Mouse (Mus musculus) forebrain, embryonic 14.5 days (tissue): ENCODE data around the gene Cited2. TPM values are rescaled to one million over a fixed set of nuclear protein-coding genes. Genes with fewer than 3 reads are reported as not detected.

Experiments
- ATAC-seq: fragments of 200-750 bp; cut with Nextera tagmentation; 2 replicates; pipeline ENCODE4 v1.8.0; 2017; ENCODE audit warnings: mild to moderate bottlenecking, moderate library complexity
- DNase-seq: peaks from one replicate; pipeline ENCODE4 v3.0.0-alpha.2; 2015; ENCODE audit warnings: low spot score
- H3K27ac ChIP-seq: fragments of 300-500 bp; sonication (generic); 2 replicates; pipeline ENCODE4 v1.5.1; 2014; ENCODE audit warnings: low read depth, mild to moderate bottlenecking, control low read depth, low read length, moderate library complexity
- H3K27me3 ChIP-seq: fragments of 300-500 bp; sonication (generic); replicated peaks from 2 replicates; pipeline ENCODE4 v1.6.1; 2014; ENCODE audit warnings: low read length, control low read depth, mixed read lengths; ENCODE audit not compliant: control insufficient read depth, insufficient read depth
- H3K36me3 ChIP-seq: fragments of 300-500 bp; sonication (generic); 2 replicates; pipeline ENCODE4 v1.6.1; 2014; ENCODE audit warnings: low read length, control low read depth; ENCODE audit not compliant: control insufficient read depth, insufficient read depth
- H3K4me1 ChIP-seq: fragments of 300-500 bp; sonication (generic); 2 replicates; pipeline ENCODE4 v1.6.1; 2014; ENCODE audit warnings: antibody characterized with exemption, low read length, control low read depth; ENCODE audit not compliant: control insufficient read depth, insufficient read depth
- H3K4me2 ChIP-seq: fragments of 300-500 bp; sonication (generic); 2 replicates; pipeline ENCODE4 v1.6.1; 2014; ENCODE audit warnings: mild to moderate bottlenecking, control low read depth, low read length
- H3K4me3 ChIP-seq: fragments of 300-500 bp; sonication (generic); 2 replicates; pipeline ENCODE4 v1.5.1; 2014; ENCODE audit warnings: low read depth, low read length, control low read depth
- H3K9ac ChIP-seq: fragments of 300-500 bp; sonication (generic); 2 replicates; pipeline ENCODE4 v1.6.1; 2014; ENCODE audit warnings: mild to moderate bottlenecking, low read length, control low read depth, moderate library complexity
- H3K9me3 ChIP-seq: fragments of 300-500 bp; sonication (generic); replicated peaks from 2 replicates; pipeline ENCODE4 v1.6.1; 2016; ENCODE audit warnings: low read length, control low read depth, mixed read lengths; ENCODE audit not compliant: control insufficient read depth
- WGBS: fragments of 180-500 bp; shearing (Covaris S2); extraction: QIAGEN DNeasy Blood & Tissue Kit; methylation state at CpG from one replicate; pipeline ENCODE4 v1.1.7; 2014; 5-methylcytosine and 5-hydroxymethylcytosine counted together
- polyA plus RNA-seq: library from polyadenylated mRNA; unstranded; fragments of >200 nt; fragmentation: Nextera tagmentation; extraction: Ambion mirVana; gene quantifications from 2 replicates; pipeline ENCODE4 v1.2.1, GENCODE M21; 2014

Gene Cited2
- polyA plus RNA-seq = 50.8 and 62.7 TPM in 2 replicates

DNA sequence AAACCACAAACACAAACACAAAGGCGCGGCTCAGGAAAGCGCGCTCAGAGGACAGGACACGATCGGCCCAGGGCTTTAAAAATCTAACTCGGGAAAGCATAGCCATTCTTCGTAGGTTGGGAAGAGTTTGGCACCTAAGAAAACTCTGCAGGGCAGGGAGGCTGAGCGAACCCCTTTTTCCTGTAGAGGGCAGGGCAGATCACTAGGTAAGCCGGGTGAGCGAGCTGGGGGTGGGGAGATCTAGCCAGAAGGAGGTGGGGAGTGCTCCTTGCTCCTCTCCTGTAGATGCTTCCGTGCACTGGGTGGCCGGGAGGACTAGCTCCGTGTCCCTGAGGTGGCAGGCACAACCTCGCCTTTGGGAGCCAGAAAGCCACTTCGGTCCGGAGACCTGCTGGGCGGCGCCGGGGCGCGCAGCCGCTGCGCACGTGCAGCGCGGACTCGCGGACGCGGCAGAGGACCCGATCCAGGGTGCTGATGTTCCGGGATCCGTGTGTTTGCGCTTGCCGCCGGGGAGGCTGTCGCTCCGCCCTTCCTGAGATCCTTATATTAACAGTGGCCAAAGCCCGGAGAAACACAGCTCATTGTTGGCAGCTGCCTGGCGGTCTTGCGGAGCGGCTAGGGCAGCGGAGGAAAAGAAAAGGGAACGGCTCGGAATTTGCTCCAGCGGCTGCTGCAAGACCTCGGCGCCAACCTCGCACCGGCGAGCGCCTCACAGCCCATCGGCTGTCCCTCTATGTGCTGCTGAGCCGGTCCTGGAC is at the start of gene Cited2:
Cited2 (plus strand) TSS at position 566 of the 758 bp plus-strand sequence.
- Histone ChIP-seq H3K27ac (peak within 1 kb of the TSS; percentile 99), H3K36me3 (no peaks in the 10 kb centered on the region), H3K4me3 (peak within 1 kb of the TSS; percentile 92), H3K4me1 (peaks cover 21% of the 10 kb centered on the region), H3K9ac (peak within 1 kb of the TSS; percentile 97), H3K27me3 (no peaks in the 10 kb centered on the region), H3K4me2 (peak within 1 kb of the TSS; percentile 69), H3K9me3 (no peaks in the 10 kb centered on the region)
- ATAC-seq (peak; percentile 83), DNase-seq (peak; percentile 96)
- WGBS = under 1% methylated on average over 55 of the region's 55 CpGs

DNA sequence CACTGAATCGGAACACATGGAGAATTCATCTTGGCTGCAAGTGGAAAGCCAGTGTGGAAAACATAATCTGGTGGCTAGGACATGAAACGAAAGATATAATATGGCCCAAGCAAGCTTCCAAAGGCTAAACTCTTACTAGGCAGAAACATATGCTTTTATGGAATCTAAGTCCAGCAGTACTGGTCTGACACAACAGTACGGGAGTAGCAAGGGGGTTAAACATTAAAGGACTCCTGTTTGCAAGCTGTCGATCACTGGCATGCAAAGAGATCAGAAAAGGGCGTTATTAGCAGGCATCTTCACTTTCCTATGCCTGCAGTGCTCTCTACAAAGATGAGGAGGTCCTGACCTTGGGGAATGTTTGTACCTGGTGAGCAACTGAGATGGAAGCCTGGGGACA is 48.6 kb upstream of the Cited2 start:
- ATAC-seq (no peak), DNase-seq (no peak)
- Histone ChIP-seq H3K9ac (no peak overlapping the region), H3K4me1 (no peaks in the 10 kb centered on the region), H3K36me3 (no peaks in the 10 kb centered on the region), H3K9me3 (no peaks in the 10 kb centered on the region), H3K27ac (no peak overlapping the region), H3K4me3 (no peak overlapping the region), H3K4me2 (no peak overlapping the region), H3K27me3 (no peaks in the 10 kb centered on the region)
- WGBS = 90% methylated on average over 5 of the region's 5 CpGs

DNA sequence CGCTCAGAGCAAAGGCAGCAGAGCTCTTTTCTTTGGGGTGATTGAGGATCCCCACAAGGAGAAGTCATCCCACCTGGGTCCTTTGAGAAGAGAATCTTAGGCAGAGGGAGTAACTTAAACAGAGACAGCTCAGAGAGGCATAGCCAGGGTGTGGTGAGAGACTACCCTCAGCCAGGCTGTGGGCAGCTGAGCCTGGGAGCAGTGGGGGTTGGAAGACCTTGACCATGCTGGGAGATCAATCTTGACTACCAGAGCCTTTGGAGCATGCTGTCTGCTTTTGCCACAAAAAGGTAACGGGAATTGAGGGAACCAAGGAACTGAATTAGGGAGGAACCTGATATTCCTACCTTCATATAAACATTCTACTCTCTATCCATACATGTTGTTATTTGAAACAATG is 48.1 kb upstream of the Cited2 start:
- Histone ChIP-seq H3K4me3 (no peak overlapping the region), H3K27me3 (no peaks in the 10 kb centered on the region), H3K9me3 (no peaks in the 10 kb centered on the region), H3K4me2 (no peak overlapping the region), H3K9ac (no peak overlapping the region), H3K27ac (no peak overlapping the region), H3K36me3 (no peaks in the 10 kb centered on the region), H3K4me1 (no peaks in the 10 kb centered on the region)
- DNase-seq (no peak), ATAC-seq (no peak)
- WGBS = 91% methylated on average over 2 of the region's 2 CpGs

DNA sequence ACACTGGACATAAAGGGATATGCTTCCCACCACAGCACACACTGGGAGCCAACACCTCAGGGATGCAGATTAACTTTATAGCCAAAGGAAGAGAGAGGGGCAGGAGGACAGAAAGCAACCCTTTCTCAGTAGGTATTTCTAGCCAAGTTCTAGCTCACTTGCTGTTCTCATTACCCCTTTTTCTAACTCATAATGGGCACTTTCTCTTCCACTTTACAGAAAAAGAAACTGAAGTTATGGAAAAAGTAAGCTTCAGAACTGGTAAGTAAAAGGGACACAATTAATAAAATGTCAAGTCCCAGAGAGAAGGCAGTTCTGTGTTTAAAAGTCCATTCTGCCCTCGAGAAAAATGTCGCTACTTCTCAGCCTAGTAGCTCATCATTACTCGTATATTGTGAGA is 46.6 kb upstream of the Cited2 start:
- Histone ChIP-seq H3K27me3 (no peaks in the 10 kb centered on the region), H3K36me3 (no peaks in the 10 kb centered on the region), H3K9ac (no peak overlapping the region), H3K4me2 (no peak overlapping the region), H3K27ac (no peak overlapping the region), H3K9me3 (no peaks in the 10 kb centered on the region), H3K4me3 (no peak overlapping the region), H3K4me1 (no peaks in the 10 kb centered on the region)
- WGBS = 82% methylated on average over 3 of the region's 3 CpGs
- DNase-seq (no peak), ATAC-seq (no peak)

DNA sequence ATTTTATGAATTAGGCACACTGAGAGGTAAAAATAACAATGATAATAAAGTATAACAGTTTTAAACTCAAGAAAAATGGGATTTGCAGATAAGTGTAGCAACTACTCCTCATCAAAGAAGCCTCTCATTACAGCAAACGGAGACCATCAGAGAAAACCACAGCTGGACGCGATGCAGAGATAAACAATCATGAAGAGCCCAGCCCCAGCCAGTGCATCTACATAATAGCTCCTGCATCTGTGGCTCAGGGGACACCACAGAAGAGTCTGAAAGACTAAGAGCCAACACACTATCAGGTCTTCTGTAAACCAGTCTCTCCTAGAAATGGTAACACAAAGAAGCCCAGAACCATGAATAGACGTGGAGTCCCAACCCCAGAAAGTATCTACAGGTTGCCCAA is 45.7 kb upstream of the Cited2 start:
- ATAC-seq (no peak), DNase-seq (no peak)
- H3K4me1 ChIP-seq = no peaks in the 10 kb centered on the region
- H3K36me3 ChIP-seq = no peaks in the 10 kb centered on the region
- no peak overlapping the region for H3K4me3 ChIP-seq
- WGBS = 87% methylated on average over 4 of the region's 4 CpGs
- H3K27ac ChIP-seq = no peak overlapping the region
- H3K4me2 ChIP-seq = no peak overlapping the region
- no peaks in the 10 kb centered on the region for H3K9me3 ChIP-seq
- no peak overlapping the region for H3K9ac ChIP-seq
- no peaks in the 10 kb centered on the region for H3K27me3 ChIP-seq

DNA sequence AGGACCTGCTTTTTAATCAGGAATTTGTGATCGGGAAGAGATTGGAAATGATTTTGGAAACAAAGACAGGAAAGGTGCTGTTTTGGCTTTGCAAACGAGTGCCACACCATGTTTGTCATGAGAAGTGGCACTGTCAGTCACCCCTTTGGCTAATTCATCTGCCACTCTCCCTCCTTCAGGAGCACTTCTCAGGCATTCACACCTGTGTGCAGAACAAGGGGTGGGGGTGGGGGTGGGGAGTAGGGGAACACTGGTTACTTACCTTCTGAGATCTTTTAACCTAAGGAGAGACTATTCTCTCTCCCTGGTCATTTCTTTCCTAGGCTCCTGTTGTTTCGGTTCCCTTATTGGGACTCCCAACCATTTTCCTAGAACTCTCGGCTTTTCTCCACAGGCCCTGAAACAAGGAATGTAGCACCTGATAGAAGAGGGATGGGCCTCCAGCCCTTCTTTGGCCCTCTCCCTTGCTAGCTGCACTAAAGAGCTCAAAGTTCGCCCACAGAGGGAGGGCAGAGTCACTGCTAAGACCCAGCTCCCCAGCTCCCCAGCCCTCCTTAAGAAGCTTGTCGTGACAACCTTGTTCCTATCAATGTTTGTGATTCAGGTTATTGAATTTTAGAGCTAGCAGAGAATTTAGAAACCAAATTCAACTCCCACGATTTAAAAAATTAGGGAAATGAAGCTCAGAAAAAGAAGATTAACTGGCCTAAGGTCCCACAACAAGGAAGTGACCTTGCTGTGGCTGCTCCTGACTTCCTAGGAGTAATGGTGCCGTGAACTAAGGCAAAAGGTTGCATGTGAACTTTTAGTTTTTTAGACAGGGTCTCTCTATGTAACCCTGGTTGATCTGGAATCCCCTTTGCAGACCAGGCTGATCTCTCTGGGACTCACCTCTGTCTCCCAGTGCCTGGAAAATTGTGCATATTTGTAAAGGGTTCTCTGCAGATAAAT is 42.3 kb upstream of the Cited2 start:
- Histone ChIP-seq H3K4me3 (no peak overlapping the region), H3K27me3 (no peaks in the 10 kb centered on the region), H3K4me2 (no peak overlapping the region), H3K4me1 (no peaks in the 10 kb centered on the region), H3K9ac (no peak overlapping the region), H3K36me3 (no peaks in the 10 kb centered on the region), H3K9me3 (no peaks in the 10 kb centered on the region), H3K27ac (no peak overlapping the region)
- DNase-seq = no peak
- WGBS = 78% methylated on average over 8 of the region's 8 CpGs
- ATAC-seq = no peak

DNA sequence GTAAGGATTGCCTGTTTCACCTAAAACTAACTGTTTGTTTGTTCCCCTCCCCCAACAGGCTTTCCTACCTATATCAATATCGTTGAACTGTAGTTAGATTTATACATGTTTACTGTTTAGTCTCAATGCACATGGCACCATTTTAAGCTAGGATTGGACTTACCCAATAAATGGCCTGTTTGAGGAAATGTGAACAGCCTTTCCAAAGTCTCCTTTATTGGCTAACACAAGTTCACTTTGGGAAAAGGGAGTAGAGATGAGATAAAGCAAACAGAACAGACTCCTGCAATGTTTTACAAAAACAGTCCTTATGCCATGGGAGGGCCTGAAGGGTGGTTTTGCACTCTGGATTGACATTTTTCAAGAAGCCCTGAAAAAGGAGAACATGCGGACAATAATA is 41.6 kb upstream of the Cited2 start:
- Histone ChIP-seq H3K27ac (no peak overlapping the region), H3K4me1 (no peaks in the 10 kb centered on the region), H3K9ac (no peak overlapping the region), H3K4me3 (no peak overlapping the region), H3K27me3 (no peaks in the 10 kb centered on the region), H3K9me3 (no peaks in the 10 kb centered on the region), H3K36me3 (no peaks in the 10 kb centered on the region), H3K4me2 (no peak overlapping the region)
- WGBS = 85% methylated on average over 2 of the region's 2 CpGs
- DNase-seq (no peak), ATAC-seq (no peak)

DNA sequence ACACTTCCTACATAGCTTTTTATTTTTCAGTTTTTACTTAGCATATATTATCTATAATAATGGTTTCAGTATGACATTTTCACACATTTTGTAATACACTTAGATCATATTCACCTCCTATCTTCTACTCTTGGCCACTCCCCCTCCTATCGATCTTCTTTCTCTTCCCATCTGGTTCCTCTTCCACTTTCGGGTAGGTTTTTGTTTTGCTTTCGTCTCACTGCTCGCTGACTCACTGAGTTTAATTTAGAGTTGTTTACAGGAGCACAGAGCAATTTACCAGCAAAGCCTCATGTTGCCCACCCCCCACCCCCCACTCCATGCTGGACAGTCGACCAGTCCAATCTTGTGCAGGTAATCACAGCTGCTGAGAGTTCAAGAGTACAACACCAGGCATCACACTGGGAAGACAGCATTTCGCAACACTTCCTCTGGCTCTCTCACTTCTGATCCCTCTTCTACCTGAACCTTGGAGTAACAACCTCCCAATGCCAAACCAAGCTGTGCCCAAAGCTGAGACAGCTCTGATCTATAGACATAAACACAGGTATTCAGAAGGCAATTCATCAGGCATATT is 39.1 kb upstream of the Cited2 start:
- H3K9ac ChIP-seq = no peak overlapping the region
- no peaks in the 10 kb centered on the region for H3K27me3 ChIP-seq
- ATAC-seq = no peak
- no peak overlapping the region for H3K4me2 ChIP-seq
- no peaks in the 10 kb centered on the region for H3K36me3 ChIP-seq
- DNase-seq = no peak
- no peak overlapping the region for H3K27ac ChIP-seq
- H3K9me3 ChIP-seq = no peaks in the 10 kb centered on the region
- H3K4me3 ChIP-seq = no peak overlapping the region
- WGBS = 84% methylated on average over 6 of the region's 6 CpGs
- no peaks in the 10 kb centered on the region for H3K4me1 ChIP-seq
